Mouse (Mus musculus) stomach, postnatal 0 days (tissue): ENCODE measurements around the gene Ctss. TPM values are rescaled to one million over a fixed set of nuclear protein-coding genes. Genes with fewer than 3 reads are reported as not detected.
A peak's percentile ranks its signal among the peaks of the same experiment; 100 is the strongest.

ENCODE experiments used
- ATAC-seq: fragments of 200-750 bp; cut with Nextera tagmentation; 2 replicates; pipeline ENCODE4 v1.8.0; 2017; ENCODE audit not compliant: low FRiP score, low TSS enrichment
- DNase-seq: peaks from one replicate; pipeline ENCODE4 v3.0.0-alpha.2; 2016; ENCODE audit warnings: low spot score
- H3K27ac ChIP-seq: fragments of 300-500 bp; sonication (generic); replicated peaks from 2 replicates; pipeline ENCODE4 v1.5.1; 2014; ENCODE audit warnings: mild to moderate bottlenecking, control low read depth
- H3K27me3 ChIP-seq: fragments of 300-500 bp; sonication (generic); 2 replicates; pipeline ENCODE4 v1.6.1; 2014; ENCODE audit warnings: low read length; ENCODE audit not compliant: control insufficient read depth, insufficient read depth
- H3K36me3 ChIP-seq: fragments of 300-500 bp; sonication (generic); 2 replicates; pipeline ENCODE4 v1.6.1; 2014; ENCODE audit warnings: low read length, mixed read lengths; ENCODE audit not compliant: control insufficient read depth, insufficient read depth
- H3K4me1 ChIP-seq: fragments of 300-500 bp; sonication (generic); replicated peaks from 2 replicates; pipeline ENCODE4 v1.6.1; 2014; ENCODE audit warnings: antibody characterized with exemption; ENCODE audit not compliant: control insufficient read depth, insufficient read depth
- H3K4me2 ChIP-seq: fragments of 300-500 bp; sonication (generic); replicated peaks from 2 replicates; pipeline ENCODE4 v1.6.1; 2014; ENCODE audit warnings: low read depth, mild to moderate bottlenecking, control low read depth, moderate library complexity
- H3K4me3 ChIP-seq: fragments of 300-500 bp; sonication (generic); 2 replicates; pipeline ENCODE4 v1.5.1; 2014; ENCODE audit warnings: low read depth, low read length, control low read depth
- H3K9ac ChIP-seq: fragments of 300-500 bp; sonication (generic); 2 replicates; pipeline ENCODE4 v1.6.1; 2014; ENCODE audit warnings: mild to moderate bottlenecking, low read length, control low read depth, mixed read lengths
- H3K9me3 ChIP-seq: fragments of 300-500 bp; sonication (generic); 2 replicates; pipeline ENCODE4 v1.6.1; 2016; ENCODE audit warnings: low read length; ENCODE audit not compliant: control insufficient read depth
- CTCF ChIP-seq: IDR thresholded peaks from 2 replicates; pipeline ENCODE4 v1.5.1; 2016; ENCODE audit warnings: antibody characterized with exemption, low read depth, mild to moderate bottlenecking, moderate library complexity
- EP300 ChIP-seq: optimal IDR thresholded peaks from 2 replicates; pipeline ENCODE3; 2016; ENCODE audit warnings: antibody characterized with exemption
- WGBS: fragments of 180-500 bp; shearing (Covaris S2); extraction: QIAGEN DNeasy Blood & Tissue Kit; methylation state at CpG from one replicate; pipeline ENCODE4 v1.1.7; 2014; 5-methylcytosine and 5-hydroxymethylcytosine counted together
- polyA plus RNA-seq: library from polyadenylated mRNA; unstranded; fragments of >200 nt; fragmentation: Nextera tagmentation; extraction: Ambion mirVana; gene quantifications from 2 replicates; pipeline ENCODE4 v1.2.1, GENCODE M21; 2015

Ctss gene
- polyA plus RNA-seq, 1 experiment from 2014 or later, result 35.6 TPM

- Histone ChIP-seq H3K4me2 (no peak overlapping the region), H3K27ac (0 out of 2 replicates have a peak overlapping the region, but pooled peaks have one; percentile 13), H3K36me3 (no peaks in the 10 kb centered on the region), H3K27me3 (no peaks in the 10 kb centered on the region), H3K9me3 (no peaks in the 10 kb centered on the region), H3K9ac (no peak overlapping the region), H3K4me1 (no peaks in the 10 kb centered on the region), H3K4me3 (no peak overlapping the region)
- TF ChIP-seq CTCF, result no peak
- TF ChIP-seq EP300, result no peak
- ATAC-seq (0 out of 2 replicates have a peak, but pooled peaks have one; percentile 31), DNase-seq (no peak)
- WGBS, result 77% methylated on average over 3 of the region's 3 CpGs
Observed at GRCm38 (mm10) chr3:95516614-95517041, 10.0 kb upstream of the Ctss start.

GRCm38 (mm10) chr3:95517493-95517898 is 9.1 kb upstream of the Ctss start:
- Histone ChIP-seq H3K9me3 (no peaks in the 10 kb centered on the region), H3K36me3 (no peaks in the 10 kb centered on the region), H3K4me1 (no peaks in the 10 kb centered on the region), H3K4me2 (no peak overlapping the region), H3K9ac (no peak overlapping the region), H3K4me3 (no peak overlapping the region), H3K27me3 (no peaks in the 10 kb centered on the region), H3K27ac (no peak overlapping the region)
- WGBS, result 16% methylated on average over 10 of the region's 10 CpGs
- TF ChIP-seq CTCF (peak; percentile 94), EP300 (no peak)
- ATAC-seq (peak; percentile 58), DNase-seq (peak; percentile 77)

- H3K36me3 ChIP-seq, result no peaks in the 10 kb centered on the region
- no peaks in the 10 kb centered on the region for H3K9me3 ChIP-seq
- DNase-seq (no peak), ATAC-seq (no peak)
- WGBS, result 77% methylated on average over 7 of the region's 7 CpGs
- TF ChIP-seq EP300 (no peak), CTCF (no peak)
- no peak overlapping the region for H3K27ac ChIP-seq
- H3K4me2 ChIP-seq, result no peak overlapping the region
- H3K4me1 ChIP-seq, result no peaks in the 10 kb centered on the region
- H3K9ac ChIP-seq, result no peak overlapping the region
- no peaks in the 10 kb centered on the region for H3K27me3 ChIP-seq
- no peak overlapping the region for H3K4me3 ChIP-seq
Observed at GRCm38 (mm10) chr3:95518891-95519290, 7.7 kb upstream of the Ctss start.

GRCm38 (mm10) chr3:95519315-95519714 is 7.3 kb upstream of the Ctss start:
- Histone ChIP-seq H3K9me3 (no peaks in the 10 kb centered on the region), H3K9ac (no peak overlapping the region), H3K27me3 (no peaks in the 10 kb centered on the region), H3K27ac (no peak overlapping the region), H3K4me1 (no peaks in the 10 kb centered on the region), H3K36me3 (no peaks in the 10 kb centered on the region), H3K4me3 (no peak overlapping the region), H3K4me2 (no peak overlapping the region)
- WGBS, result 73% methylated on average over 2 of the region's 2 CpGs
- DNase-seq, result no peak
- TF ChIP-seq CTCF (no peak), EP300 (no peak)
- no peak for ATAC-seq

- Histone ChIP-seq H3K4me3 (no peak overlapping the region), H3K36me3 (no peaks in the 10 kb centered on the region), H3K9ac (no peak overlapping the region), H3K4me2 (no peak overlapping the region), H3K4me1 (no peaks in the 10 kb centered on the region), H3K9me3 (no peaks in the 10 kb centered on the region), H3K27ac (no peak overlapping the region), H3K27me3 (no peaks in the 10 kb centered on the region)
- TF ChIP-seq EP300 (no peak), CTCF (no peak)
- DNase-seq (no peak), ATAC-seq (no peak)
- 76% methylated on average over 3 of the region's 3 CpGs for WGBS
Observed at GRCm38 (mm10) chr3:95520100-95520499, 6.5 kb upstream of the Ctss start.

- no peak for ATAC-seq
- WGBS, result 78% methylated on average over 10 of the region's 10 CpGs
- no peaks in the 10 kb centered on the region for H3K36me3 ChIP-seq
Observed at GRCm38 (mm10) chr3:95521168-95521567, 5.4 kb upstream of the Ctss start.

More at GRCm38 (mm10) chr3:95521168-95521567, 5.4 kb upstream of the Ctss start:
- Histone ChIP-seq H3K27me3 (no peaks in the 10 kb centered on the region), H3K9me3 (no peaks in the 10 kb centered on the region), H3K9ac (no peak overlapping the region), H3K4me1 (no peaks in the 10 kb centered on the region), H3K27ac (no peak overlapping the region), H3K4me2 (no peak overlapping the region), H3K4me3 (no peak overlapping the region)
- TF ChIP-seq EP300, result no peak
- DNase-seq, result no peak
